Mouse (Mus musculus) embryonic facial prominence, embryonic 14.5 days (tissue): ENCODE data around the gene Hyal3. TPM values are rescaled to one million over a fixed set of nuclear protein-coding genes. Genes with fewer than 3 reads are reported as not detected.

Source experiments
- ATAC-seq: fragments of 200-750 bp; cut with Nextera tagmentation; 2 replicates; pipeline ENCODE4 v1.8.0; 2017; ENCODE audit warnings: low read depth, moderate number of reproducible peaks, moderate TSS enrichment
- DNase-seq: peaks from one replicate; pipeline ENCODE4 v3.0.0-alpha.2; 2015; ENCODE audit warnings: low spot score
- H3K27ac ChIP-seq: fragments of 300-500 bp; sonication (generic); replicated peaks from 2 replicates; pipeline ENCODE4 v1.5.1; 2014; ENCODE audit warnings: low read depth, mild to moderate bottlenecking, low read length, moderate library complexity
- H3K27me3 ChIP-seq: fragments of 300-500 bp; sonication (generic); replicated peaks from 2 replicates; pipeline ENCODE4 v1.6.1; 2014; ENCODE audit warnings: low read length; ENCODE audit not compliant: control insufficient read depth, insufficient read depth
- H3K36me3 ChIP-seq: fragments of 300-500 bp; sonication (generic); 2 replicates; pipeline ENCODE4 v1.6.1; 2014; ENCODE audit warnings: low read length, mixed read lengths; ENCODE audit not compliant: control insufficient read depth, insufficient read depth
- H3K4me1 ChIP-seq: fragments of 300-500 bp; sonication (generic); 2 replicates; pipeline ENCODE4 v1.6.1; 2014; ENCODE audit warnings: antibody characterized with exemption, low read length; ENCODE audit not compliant: control insufficient read depth, insufficient read depth
- H3K4me2 ChIP-seq: fragments of 300-500 bp; sonication (generic); 2 replicates; pipeline ENCODE4 v1.6.1; 2014; ENCODE audit warnings: low read depth, mild to moderate bottlenecking, low read length, moderate library complexity, mixed read lengths
- H3K4me3 ChIP-seq: fragments of 300-500 bp; sonication (generic); 2 replicates; pipeline ENCODE4 v1.5.1; 2014; ENCODE audit warnings: low read depth, mild to moderate bottlenecking, low read length
- H3K9ac ChIP-seq: fragments of 300-500 bp; sonication (generic); 2 replicates; pipeline ENCODE4 v1.6.1; 2014; ENCODE audit warnings: low read depth, mild to moderate bottlenecking, low read length, moderate library complexity, mixed read lengths
- H3K9me3 ChIP-seq: fragments of 300-500 bp; sonication (generic); 2 replicates; pipeline ENCODE4 v1.6.1; 2016; ENCODE audit warnings: low read length; ENCODE audit not compliant: control insufficient read depth
- WGBS: fragments of 180-500 bp; shearing (Covaris S2); extraction: QIAGEN DNeasy Blood & Tissue Kit; methylation state at CpG from one replicate; pipeline ENCODE4 v1.1.7; 2014; 5-methylcytosine and 5-hydroxymethylcytosine counted together
- polyA plus RNA-seq: library from polyadenylated mRNA; unstranded; fragments of >200 nt; fragmentation: Nextera tagmentation; extraction: Ambion mirVana; gene quantifications from 2 replicates; pipeline ENCODE4 v1.2.1, GENCODE M21; 2014

The Hyal3 gene
- polyA plus RNA-seq, 1 experiment from 2014 or later = 1.2 TPM

DNA sequence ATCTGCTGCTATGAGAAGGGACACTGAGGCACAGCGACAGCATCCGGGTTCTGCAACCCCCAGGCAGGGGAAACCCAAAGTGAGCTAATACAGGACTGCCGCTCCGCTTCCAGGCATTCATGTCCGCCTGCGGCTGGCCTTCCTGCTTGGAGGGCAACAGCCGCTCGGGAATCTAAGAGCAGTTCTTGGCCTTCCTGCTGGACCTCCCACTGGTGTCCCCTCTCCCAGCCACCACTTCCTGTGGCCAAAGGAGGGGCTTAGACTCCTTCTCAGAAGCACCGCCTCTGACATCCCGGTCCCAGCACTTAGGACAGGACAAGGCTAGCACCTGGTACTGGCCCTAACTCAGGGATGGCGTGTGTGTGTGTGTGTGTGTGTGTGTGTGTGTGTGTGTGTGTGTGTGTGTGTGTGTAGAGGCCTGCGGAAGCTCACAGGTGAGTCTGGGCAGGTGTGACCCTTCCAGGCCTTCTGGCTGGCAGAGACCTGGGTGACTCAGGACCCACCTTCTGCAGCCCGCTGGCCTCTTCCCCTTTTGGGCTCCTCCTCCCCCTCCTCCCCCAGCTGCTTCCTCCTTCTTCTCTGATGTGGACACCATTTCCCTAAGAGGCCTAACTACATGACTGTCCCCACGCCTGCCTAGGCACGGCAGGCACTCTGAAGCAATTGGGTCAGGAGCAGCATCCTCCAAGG lies 48.2 kb downstream of the Hyal3 start:
- H3K4me1 ChIP-seq = peaks cover 60% of the 10 kb centered on the region
- DNase-seq (no peak), ATAC-seq (no peak)
- WGBS = 55% methylated on average over 11 of the region's 15 CpGs
- H3K27me3 ChIP-seq = no peaks in the 10 kb centered on the region
- H3K27ac ChIP-seq = peak overlapping the region; percentile 87; the same call in 1 of the 2 replicates
- no peaks in the 10 kb centered on the region for H3K9me3 ChIP-seq
- H3K9ac ChIP-seq = peak overlapping the region; percentile 22; the same call in 1 of the 2 replicates
- H3K4me2 ChIP-seq = peak overlapping the region; percentile 43
- no peak overlapping the region for H3K4me3 ChIP-seq
- H3K36me3 ChIP-seq = peaks cover 24% of the 10 kb centered on the region; the same call in 1 of the 2 replicates

DNA sequence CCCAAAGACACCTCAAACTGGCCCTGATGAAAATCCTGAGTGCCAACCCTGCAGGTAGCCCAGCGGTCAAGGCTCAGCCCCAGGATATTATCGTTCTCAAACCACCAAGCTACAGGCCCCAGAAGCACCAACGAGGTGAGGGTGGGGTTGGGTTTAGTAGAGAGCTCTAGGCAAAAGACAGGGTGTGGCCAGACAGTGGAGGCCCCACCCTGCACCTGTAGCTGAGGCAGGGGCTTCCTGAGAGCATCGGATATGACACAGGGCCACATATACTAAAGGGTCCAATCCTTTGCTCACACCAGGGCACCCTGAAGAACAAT lies 48.8 kb downstream of the Hyal3 start:
- H3K4me3 ChIP-seq = no peak overlapping the region
- H3K4me2 ChIP-seq = 0 out of 2 replicates have a peak overlapping the region, but pooled peaks have one; percentile 47
- H3K27me3 ChIP-seq = no peaks in the 10 kb centered on the region
- DNase-seq (no peak), ATAC-seq (no peak)
- no peaks in the 10 kb centered on the region for H3K9me3 ChIP-seq
- peak overlapping the region; percentile 87 for H3K27ac ChIP-seq
- peaks cover 60% of the 10 kb centered on the region for H3K4me1 ChIP-seq
- peaks cover 19% of the 10 kb centered on the region; the same call in 1 of the 2 replicates for H3K36me3 ChIP-seq
- H3K9ac ChIP-seq = 0 out of 2 replicates have a peak overlapping the region, but pooled peaks have one; percentile 2
- WGBS = 31% methylated on average over 4 of the region's 4 CpGs

DNA sequence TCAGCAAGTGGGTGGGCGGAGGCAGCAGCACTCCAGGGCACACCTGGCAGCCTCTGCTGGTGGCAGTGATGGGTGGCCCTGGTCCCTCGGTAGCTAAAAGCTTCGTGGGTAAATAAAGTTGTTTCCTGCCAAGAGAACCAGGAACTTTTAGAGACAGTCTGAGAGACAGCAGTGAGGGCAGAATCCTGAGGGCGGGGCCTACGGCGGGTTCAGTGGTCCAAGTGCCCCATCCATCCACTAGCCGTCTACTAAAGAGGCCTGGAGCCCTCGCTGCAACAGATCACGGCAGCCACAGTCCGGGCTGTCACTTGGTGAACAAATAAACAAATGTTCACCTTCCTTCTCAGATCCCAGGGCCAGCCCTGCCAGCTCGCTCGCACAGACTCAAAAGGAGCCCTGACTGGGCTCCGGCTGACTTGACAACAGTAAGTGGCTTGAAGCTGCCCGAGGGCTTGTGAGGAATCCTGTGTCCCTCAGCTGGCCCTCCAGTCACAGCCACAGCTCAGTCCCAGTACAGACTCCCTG lies 49.3 kb downstream of the Hyal3 start:
- whole genome bisulfite sequencing = 11% methylated on average over 12 of the region's 14 CpGs
- Histone ChIP-seq H3K9ac (peak overlapping the region; percentile 41), H3K9me3 (no peaks in the 10 kb centered on the region), H3K4me2 (peak overlapping the region; percentile 47), H3K27ac (peak overlapping the region; percentile 87), H3K36me3 (peaks cover 13% of the 10 kb centered on the region; the same call in 1 of the 2 replicates), H3K27me3 (no peaks in the 10 kb centered on the region), H3K4me3 (peak overlapping the region; percentile 9; the same call in 1 of the 2 replicates), H3K4me1 (peaks cover 60% of the 10 kb centered on the region)
- ATAC-seq (no peak), DNase-seq (no peak)

DNA sequence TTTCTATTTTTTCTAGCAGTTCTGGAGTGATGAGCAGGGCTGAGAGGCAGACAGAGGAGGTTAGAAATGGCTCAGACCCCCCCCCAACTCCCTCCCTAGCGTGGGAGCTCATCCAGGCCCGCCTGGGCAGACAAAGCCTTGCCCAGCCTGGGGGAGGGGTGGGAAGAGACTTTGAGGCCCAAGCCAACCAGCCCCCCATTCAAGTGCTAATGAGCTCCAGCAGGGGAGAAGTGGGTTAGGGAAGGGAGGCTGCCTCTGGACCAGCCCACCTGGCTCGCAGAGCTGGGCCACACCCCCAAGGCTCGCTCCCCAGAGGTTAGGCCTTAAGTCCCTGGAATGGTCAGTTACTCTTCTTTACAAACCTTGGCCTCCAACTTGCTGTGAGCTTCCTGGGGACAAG lies 50.0 kb downstream of the Hyal3 start:
- peaks cover 60% of the 10 kb centered on the region for H3K4me1 ChIP-seq

DNA sequence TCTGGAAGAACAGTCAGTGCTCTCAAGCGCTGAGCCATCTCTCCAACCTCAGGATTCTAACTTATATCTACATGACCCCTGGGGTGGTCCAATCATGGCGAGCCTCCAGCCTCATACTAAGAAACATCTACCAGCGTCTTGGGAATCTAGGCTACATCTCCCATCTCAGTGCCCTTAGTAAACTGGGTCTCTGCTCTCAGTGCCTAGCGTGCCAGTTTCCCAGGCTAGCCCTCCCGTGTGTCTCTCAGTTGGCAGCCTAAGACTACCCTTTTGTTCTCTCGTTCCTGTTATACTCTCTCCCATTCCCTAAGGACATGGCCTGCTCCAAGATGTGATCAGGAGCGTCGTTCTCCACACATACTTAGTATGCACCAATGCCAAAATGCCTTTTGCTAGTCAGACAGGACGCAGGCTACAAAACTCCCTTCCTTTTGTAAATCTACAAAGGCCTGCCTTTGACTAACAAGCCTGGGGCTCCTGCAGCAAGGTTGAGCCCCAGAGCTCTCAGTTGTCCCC lies 50.8 kb downstream of the Hyal3 start:
- WGBS = 63% methylated on average over 9 of the region's 9 CpGs
- Histone ChIP-seq H3K27ac (peak overlapping the region; percentile 92), H3K4me1 (peaks cover 60% of the 10 kb centered on the region), H3K9ac (0 out of 2 replicates have a peak overlapping the region, but pooled peaks have one; percentile 91), H3K36me3 (peaks cover 5% of the 10 kb centered on the region; the same call in 1 of the 2 replicates), H3K27me3 (no peaks in the 10 kb centered on the region), H3K4me2 (peak overlapping the region; percentile 66), H3K9me3 (no peaks in the 10 kb centered on the region), H3K4me3 (no peak overlapping the region; the same call in 1 of the 2 replicates)
- no peak for ATAC-seq
- DNase-seq = no peak

More for the DNA sequence above, 50.0 kb downstream of the Hyal3 start:
- Histone ChIP-seq H3K4me2 (peak overlapping the region; percentile 47), H3K9me3 (no peaks in the 10 kb centered on the region), H3K4me3 (0 out of 2 replicates have a peak overlapping the region, but pooled peaks have one; percentile 9), H3K27me3 (no peaks in the 10 kb centered on the region), H3K27ac (peak overlapping the region; percentile 87), H3K9ac (peak overlapping the region; percentile 41), H3K36me3 (peaks cover 7% of the 10 kb centered on the region; the same call in 1 of the 2 replicates)
- ATAC-seq (no peak), DNase-seq (peak; percentile 83)
- whole genome bisulfite sequencing = 13% methylated on average over 3 of the region's 4 CpGs

DNA sequence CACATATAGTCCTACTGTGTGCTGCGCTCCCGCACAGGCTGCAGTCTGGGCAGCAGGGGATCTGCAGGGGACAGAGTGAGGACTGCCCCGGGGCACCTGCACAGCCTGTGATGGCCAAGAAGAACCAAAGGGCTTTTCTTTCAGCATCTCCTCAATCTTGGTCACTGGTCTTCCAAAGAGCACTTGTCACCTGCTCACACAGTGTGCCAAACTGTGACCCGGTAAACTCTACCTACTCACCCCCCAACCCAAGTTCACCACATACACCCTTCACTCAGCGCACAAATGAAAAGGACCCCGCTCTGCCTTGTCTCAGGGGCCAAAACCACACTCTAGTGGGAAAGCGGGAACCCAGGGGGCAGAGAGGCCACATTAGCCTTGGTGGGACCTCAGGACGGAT lies 51.2 kb downstream of the Hyal3 start:
- no peak overlapping the region; the same call in none of the 2 replicates for H3K4me3 ChIP-seq
- H3K36me3 ChIP-seq = peaks cover 5% of the 10 kb centered on the region; the same call in 1 of the 2 replicates
- ATAC-seq (no peak), DNase-seq (no peak)
- 87% methylated on average over 8 of the region's 8 CpGs for WGBS
- peak overlapping the region; percentile 92; the same call in 1 of the 2 replicates for H3K27ac ChIP-seq
- no peaks in the 10 kb centered on the region for H3K9me3 ChIP-seq
- 0 out of 2 replicates have a peak overlapping the region, but pooled peaks have one; percentile 91 for H3K9ac ChIP-seq
- peaks cover 56% of the 10 kb centered on the region for H3K4me1 ChIP-seq
- peak overlapping the region; percentile 66 for H3K4me2 ChIP-seq
- H3K27me3 ChIP-seq = no peaks in the 10 kb centered on the region

DNA sequence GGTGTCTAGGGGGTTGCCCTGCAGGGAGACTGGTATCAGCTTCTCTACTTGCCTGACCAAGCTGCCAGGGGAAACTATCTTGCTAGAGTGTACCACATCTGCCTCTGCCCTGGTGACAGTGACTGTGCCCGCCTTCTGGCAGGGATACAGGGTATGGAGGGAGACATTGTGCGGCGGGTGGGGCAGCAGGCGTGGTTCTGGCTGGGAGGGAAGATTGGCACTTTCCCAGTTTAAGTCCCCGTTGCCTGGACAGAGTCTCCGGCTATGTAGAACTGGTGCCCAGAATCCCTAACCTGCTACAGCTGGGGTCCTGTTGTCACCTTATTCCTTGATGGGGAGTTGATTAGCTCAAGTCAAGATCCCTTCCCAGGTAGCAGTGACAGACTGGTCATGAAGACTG lies 51.9 kb downstream of the Hyal3 start:
- Histone ChIP-seq H3K9ac (peak overlapping the region; percentile 91), H3K4me2 (peak overlapping the region; percentile 66), H3K4me1 (peaks cover 50% of the 10 kb centered on the region), H3K4me3 (peak overlapping the region; percentile 81), H3K36me3 (peaks cover 5% of the 10 kb centered on the region; the same call in 1 of the 2 replicates), H3K27me3 (no peaks in the 10 kb centered on the region), H3K9me3 (no peaks in the 10 kb centered on the region), H3K27ac (peak overlapping the region; percentile 92)
- DNase-seq = no peak
- WGBS = 48% methylated on average over 6 of the region's 6 CpGs
- ATAC-seq = no peak

DNA sequence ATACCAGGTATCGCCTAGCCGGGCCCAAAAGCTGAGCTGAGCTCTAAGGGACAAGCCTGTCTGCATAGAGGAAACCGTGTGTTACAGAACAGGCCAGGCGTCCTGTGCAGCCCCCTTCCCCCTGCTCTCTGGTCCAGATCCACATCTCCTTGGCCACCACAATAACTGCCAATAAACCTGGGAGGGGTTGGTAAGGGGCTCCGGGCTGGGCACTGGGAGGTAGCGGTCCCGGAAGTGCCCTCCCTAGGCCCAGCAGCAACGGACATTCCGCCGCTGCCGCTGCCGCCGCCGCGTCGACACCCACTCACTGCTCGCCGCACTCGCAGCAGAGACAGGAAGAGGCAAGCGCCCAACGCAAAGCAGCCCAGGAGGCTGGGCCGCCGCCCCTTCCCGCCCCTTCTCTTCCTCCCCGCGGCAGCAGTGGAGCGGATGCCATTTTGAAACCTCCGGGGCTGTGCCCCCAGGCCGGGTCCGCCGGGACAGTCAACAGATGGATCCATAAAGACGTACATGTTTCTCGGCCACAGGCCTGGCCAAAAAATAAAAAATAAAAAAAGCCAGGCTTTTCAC lies 52.6 kb downstream of the Hyal3 start:
- no peaks in the 10 kb centered on the region for H3K27me3 ChIP-seq
- H3K36me3 ChIP-seq = peaks cover 5% of the 10 kb centered on the region; the same call in 1 of the 2 replicates
- peak overlapping the region; percentile 91 for H3K9ac ChIP-seq
- peaks cover 44% of the 10 kb centered on the region for H3K4me1 ChIP-seq
- 2% methylated on average over 14 of the region's 33 CpGs for WGBS
- DNase-seq (peak; percentile 90), ATAC-seq (peak; percentile 35)
- H3K4me3 ChIP-seq = peak overlapping the region; percentile 81
- peak overlapping the region; percentile 66 for H3K4me2 ChIP-seq
- H3K27ac ChIP-seq = peak overlapping the region; percentile 92
- H3K9me3 ChIP-seq = no peaks in the 10 kb centered on the region
